Mouse (Mus musculus) CH12.LX (cell line): Measurements from ENCODE around the gene Asic2. TPM values are rescaled to one million over a fixed set of nuclear protein-coding genes. Genes with fewer than 3 reads are reported as not detected.

Source experiments
- DNase-seq: peaks from one replicate; pipeline ENCODE4 v3.0.0-alpha.2; 2013; ENCODE audit errors: extremely low read depth
- H3K27ac ChIP-seq: 2 replicates; pipeline ENCODE4 v1.5.1; 2012; ENCODE audit warnings: low read depth, mild to moderate bottlenecking, control low read depth, moderate library complexity; ENCODE audit not compliant: insufficient read depth
- H3K27me3 ChIP-seq: replicated peaks from 2 replicates; pipeline ENCODE3; 2012; ENCODE audit warnings: inconsistent platforms
- H3K36me3 ChIP-seq, 2 experiments: replicated peaks in 1 of 2; 2 replicates each; pipeline versions ENCODE3 to v1.6.1; 2012; ENCODE audit warnings: inconsistent platforms in 1 of 2, low read length in 1 of 2, mild to moderate bottlenecking in 1 of 2, mixed read lengths in 1 of 2, moderate library complexity in 1 of 2; ENCODE audit not compliant: control insufficient read depth in 1 of 2, insufficient read depth in 1 of 2
- H3K4me1 ChIP-seq, 2 experiments: 2 replicates each; pipeline ENCODE4 v1.6.1; 2012; ENCODE audit warnings: inconsistent platforms in 1 of 2, moderate library complexity in 1 of 2; ENCODE audit not compliant: insufficient read depth in 2 of 2, control insufficient read depth in 1 of 2
- H3K4me2 ChIP-seq: 2 replicates; pipeline ENCODE4 v1.6.1; 2012; ENCODE audit warnings: low read depth, mild to moderate bottlenecking, control low read depth; ENCODE audit not compliant: poor library complexity, insufficient read depth, severe bottlenecking
- H3K4me3 ChIP-seq, 3 experiments: fragments of 150-350 bp in 1 of 3; sonication (generic) in 1 of 3; replicated peaks in 1 of 3; 2 replicates each; pipeline versions ENCODE3 to v1.5.1; 2011 to 2012; ENCODE audit warnings: low read depth in 2 of 3, low read length in 2 of 3, mild to moderate bottlenecking in 2 of 3, moderate library complexity in 2 of 3, control low read depth in 1 of 3, improper control_type of control experiment in 1 of 3, inconsistent platforms in 1 of 3, mixed read lengths in 1 of 3; ENCODE audit not compliant: poor library complexity in 1 of 3
- H3K79me2 ChIP-seq: replicated peaks from 2 replicates; pipeline ENCODE4 v1.6.1; 2012; ENCODE audit warnings: mild to moderate bottlenecking, moderate library complexity; ENCODE audit not compliant: control insufficient read depth, poor library complexity, insufficient read depth, severe bottlenecking; ENCODE audit errors: extremely low read depth
- H3K9ac ChIP-seq: 2 replicates; pipeline ENCODE4 v1.6.1; 2012; ENCODE audit warnings: low read depth, mild to moderate bottlenecking, control low read depth, moderate library complexity; ENCODE audit not compliant: insufficient read depth
- H3K9me3 ChIP-seq: replicated peaks from 2 replicates; pipeline ENCODE3; 2012; ENCODE audit warnings: low read length, inconsistent platforms, mixed read lengths
- BHLHE40 ChIP-seq: IDR thresholded peaks from 2 replicates; pipeline ENCODE4 v1.6.1; 2011; ENCODE audit warnings: mild to moderate bottlenecking, low read depth, low read length, improper control_type of control experiment
- CHD1 ChIP-seq: IDR thresholded peaks from 2 replicates; pipeline ENCODE4 v1.6.1; 2012; ENCODE audit warnings: low read depth, low read length, improper control_type of control experiment, inconsistent platforms
- CHD2 ChIP-seq: IDR thresholded peaks from 2 replicates; pipeline ENCODE4 v1.6.1; 2011; ENCODE audit warnings: low read length, improper control_type of control experiment
- ELF1 ChIP-seq: IDR thresholded peaks from 2 replicates; pipeline ENCODE4 v1.6.1; 2014; ENCODE audit warnings: low read depth, mild to moderate bottlenecking, inconsistent platforms, low read length, improper control_type of control experiment
- EP300 ChIP-seq: IDR thresholded peaks from 2 replicates; pipeline ENCODE4 v1.6.1; 2011; ENCODE audit warnings: low read length, improper control_type of control experiment
- GABPA ChIP-seq: IDR thresholded peaks from 2 replicates; pipeline ENCODE4 v1.6.1; 2012; ENCODE audit warnings: low read depth, low read length, improper control_type of control experiment, inconsistent platforms; ENCODE audit not compliant: insufficient replicate concordance
- HCFC1 ChIP-seq: IDR thresholded peaks from 2 replicates; pipeline ENCODE4 v1.6.1; 2012; ENCODE audit warnings: low read depth, mild to moderate bottlenecking, inconsistent platforms, low read length, improper control_type of control experiment
- IRF4 ChIP-seq: IDR thresholded peaks from 2 replicates; pipeline ENCODE4 v1.6.1; 2014; ENCODE audit warnings: low read depth, mild to moderate bottlenecking, inconsistent platforms, low read length, improper control_type of control experiment
- JUN ChIP-seq: IDR thresholded peaks from 2 replicates; pipeline ENCODE4 v1.6.1; 2011; ENCODE audit warnings: low read depth, mild to moderate bottlenecking, low read length, improper control_type of control experiment, moderate library complexity; ENCODE audit not compliant: insufficient read depth
- JUND ChIP-seq: conservative IDR thresholded peaks from 2 replicates; pipeline ENCODE4 v1.6.1; 2011; ENCODE audit warnings: low read depth, low read length, improper control_type of control experiment
- MEF2A ChIP-seq: IDR thresholded peaks from 2 replicates; pipeline ENCODE4 v1.6.1; 2014; ENCODE audit warnings: low read depth, mild to moderate bottlenecking, inconsistent platforms, low read length, improper control_type of control experiment, borderline replicate concordance
- NRF1 ChIP-seq: IDR thresholded peaks from 2 replicates; pipeline ENCODE4 v1.6.1; 2014; ENCODE audit warnings: low read depth, mild to moderate bottlenecking, inconsistent platforms, low read length, improper control_type of control experiment, moderate library complexity
- PAX5 ChIP-seq: IDR thresholded peaks from 2 replicates; pipeline ENCODE4 v1.6.1; 2012; ENCODE audit warnings: low read length, inconsistent platforms, mixed read lengths
- RAD21 ChIP-seq: IDR thresholded peaks from 2 replicates; pipeline ENCODE4 v1.6.1; 2011; ENCODE audit warnings: low read depth, mild to moderate bottlenecking, low read length, improper control_type of control experiment, moderate library complexity
- RCOR1 ChIP-seq: conservative IDR thresholded peaks from 2 replicates; pipeline ENCODE4 v1.6.1; 2012; ENCODE audit warnings: low read depth, mild to moderate bottlenecking, inconsistent platforms, low read length, improper control_type of control experiment
- SIN3A ChIP-seq: IDR thresholded peaks from 2 replicates; pipeline ENCODE4 v1.6.1; 2012; ENCODE audit warnings: low read length, improper control_type of control experiment, inconsistent platforms
- SMC3 ChIP-seq: IDR thresholded peaks from 2 replicates; pipeline ENCODE4 v1.6.1; 2011; ENCODE audit warnings: low read depth, low read length, improper control_type of control experiment
- TBP ChIP-seq: conservative IDR thresholded peaks from 2 replicates; pipeline ENCODE4 v1.6.1; 2011; ENCODE audit warnings: low read depth, low read length, improper control_type of control experiment
- USF1 ChIP-seq: IDR thresholded peaks from 2 replicates; pipeline ENCODE4 v1.6.1; 2014; ENCODE audit warnings: low read depth, mild to moderate bottlenecking, inconsistent platforms, low read length, improper control_type of control experiment
- ZC3H11A ChIP-seq: IDR thresholded peaks from 2 replicates; pipeline ENCODE4 v1.6.1; 2012; ENCODE audit warnings: low read depth, mild to moderate bottlenecking, inconsistent platforms, low read length, improper control_type of control experiment
- ZKSCAN1 ChIP-seq: IDR thresholded peaks from 2 replicates; pipeline ENCODE4 v1.6.1; 2012; ENCODE audit warnings: low read depth, inconsistent platforms, low read length, improper control_type of control experiment, borderline replicate concordance
- ZMIZ1 ChIP-seq: IDR thresholded peaks from 2 replicates; pipeline ENCODE4 v1.6.1; 2012; ENCODE audit warnings: low read depth, mild to moderate bottlenecking, inconsistent platforms, low read length, improper control_type of control experiment
- dilution Hi-C: fragments of 300-500 bp; cut with MboI; formaldehyde crosslinking; loops from 2 replicates; pipeline ENCODE4 v1.14.3; 2020; ENCODE audit warnings: low sequenced_read_pairs; ENCODE audit not compliant: extremely low pct_unique_long_range_greater_than_20kb, extremely low pct_ligation_motif_present
- in situ Hi-C: fragments of 300-500 bp; cut with MboI; formaldehyde crosslinking; loops from 3 replicates; pipeline ENCODE4 v1.14.3; 2019; ENCODE audit warnings: low sequenced_read_pairs, low pct_ligation_motif_present, low pct_unique_long_range_greater_than_20kb, mixed read lengths
- polyA plus RNA-seq: library from polyadenylated mRNA; unstranded; fragments of >175 nt; gene quantifications from 2 replicates; pipeline ENCODE4 v1.2.1, GENCODE M21; 2012; ENCODE audit warnings: low read depth; ENCODE audit not compliant: insufficient read length
- total RNA-seq, 2 experiments: library from RNA; depleted of rRNA; stranded (reverse); fragments of 300-350 nt in 1 of 2; fragments of >200 nt in 1 of 2; gene quantifications; 2 replicates each; pipeline ENCODE4 v1.2.3; 2012 to 2014

Asic2 gene
- total and polyA plus RNA-seq, 3 experiments: not detected

DNA sequence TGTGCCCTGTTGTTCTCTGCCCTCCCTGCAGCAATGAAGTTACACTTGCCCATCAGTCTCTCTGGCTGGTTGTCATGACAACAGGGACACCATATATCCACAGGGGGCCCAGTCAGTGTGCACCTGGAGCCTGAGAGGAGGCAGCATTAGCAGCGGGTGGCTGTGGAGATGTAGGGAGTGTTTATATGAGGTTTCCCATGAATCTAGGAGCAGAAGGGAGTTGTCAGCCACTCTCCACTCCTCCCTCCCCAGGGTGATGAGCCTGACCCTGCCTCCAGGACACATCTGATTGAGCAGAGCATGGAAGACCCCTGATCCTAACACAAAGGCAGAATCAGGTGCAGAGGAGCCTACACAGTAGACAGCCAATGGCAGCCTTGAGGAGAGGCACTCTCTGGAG is 514.1 kb downstream of the Asic2 start:
- no peaks in the 10 kb centered on the region for H3K36me3 ChIP-seq
- DNase-seq: no peak
- no peak overlapping the region for H3K4me3 ChIP-seq
- H3K4me1 ChIP-seq: no peaks in the 10 kb centered on the region
- no peak overlapping the region for H3K4me2 ChIP-seq
- H3K9me3 ChIP-seq: no peaks in the 10 kb centered on the region
- no peaks in the 10 kb centered on the region for H3K79me2 ChIP-seq
- peaks cover 82% of the 10 kb centered on the region for H3K27me3 ChIP-seq
- dilution Hi-C loops: no loop called here
- no peak overlapping the region for H3K9ac ChIP-seq
- H3K27ac ChIP-seq: no peak overlapping the region
- TF ChIP-seq BHLHE40 (no peak), CHD2 (no peak), JUND (no peak), ZMIZ1 (no peak), PAX5 (no peak), RCOR1 (no peak), SIN3A (no peak), ELF1 (no peak), IRF4 (no peak), SMC3 (no peak), HCFC1 (no peak), ZKSCAN1 (no peak), USF1 (no peak), NRF1 (no peak), GABPA (no peak), ZC3H11A (no peak), EP300 (no peak), RAD21 (no peak)
- in situ Hi-C loops: no loop called here

DNA sequence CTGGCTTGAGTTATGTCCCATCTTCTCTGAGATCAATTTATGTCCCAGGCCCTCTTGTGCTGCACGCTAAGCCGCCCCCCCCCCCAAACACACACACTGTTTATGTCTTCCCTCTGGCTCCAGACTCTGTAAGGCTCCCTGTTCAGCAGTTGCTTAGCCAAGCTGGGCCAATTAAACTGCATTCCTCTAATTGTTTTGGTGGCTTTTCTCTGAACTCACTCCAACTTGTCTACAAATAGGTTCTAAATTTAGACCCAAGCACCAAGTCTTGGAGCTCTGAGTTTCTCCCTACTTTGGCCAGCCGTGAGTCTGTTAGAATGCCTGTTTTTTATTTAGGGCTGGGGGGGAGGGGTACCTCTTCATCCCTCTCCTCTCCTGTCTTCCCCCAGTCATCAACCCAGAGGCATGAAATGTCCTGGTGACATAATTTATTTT is 519.0 kb downstream of the Asic2 start:
- no peak for DNase-seq
- Histone ChIP-seq H3K27me3 (peaks cover 74% of the 10 kb centered on the region), H3K79me2 (no peaks in the 10 kb centered on the region), H3K9me3 (no peaks in the 10 kb centered on the region), H3K27ac (no peak overlapping the region), H3K4me1 (peaks cover 0 to 15% of the 10 kb centered on the region in 2 experiments; a peak in 2 of 4 replicates), H3K4me3 (no peak overlapping the region), H3K36me3 (no peaks in the 10 kb centered on the region), H3K4me2 (no peak overlapping the region), H3K9ac (no peak overlapping the region)
- dilution Hi-C loops (no loop called here), in situ Hi-C loops (no loop called here)
- no peak for TF ChIP-seq JUN
- TF ChIP-seq ZC3H11A: no peak
- no peak for TF ChIP-seq ELF1
- TF ChIP-seq CHD1: no peak
- no peak for TF ChIP-seq TBP
- no peak for TF ChIP-seq MEF2A
